8 mouse cellular contexts compared by ENCODE assay signal in genomic region chr19:56201738-56202480, GRCm38 (mm10).
DNase-seq lines count a peak whose midpoint lies in the region; ATAC-seq lines count a peak whose summit lies in the region.

No protein-coding gene starts in this region.

- 0 out of 2 replicates have a peak, but pooled peaks have one; percentile 38 for ATAC-seq in forebrain, embryonic 15.5 days (replicated peaks)
- peak; percentile 66; the same call in 1 of the 2 replicates for ATAC-seq in midbrain, embryonic 14.5 days (ENCODE audit: low FRiP score, low TSS enrichment)
- ATAC-seq in monocyte, adult 5-6 weeks (replicated peaks; ENCODE audit: insufficient number of reproducible peaks, low FRiP score, low TSS enrichment, poor library complexity, severe bottlenecking): no peak

- H3K27ac ChIP-seq in forebrain, embryonic 15.5 days (replicated peaks): no peak overlapping the region
- H3K27ac ChIP-seq in midbrain, embryonic 14.5 days (replicated peaks; ENCODE audit: low read depth, low read length): no peak overlapping the region

- H3K4me3 ChIP-seq in forebrain, embryonic 15.5 days: no peak overlapping the region
- no peak overlapping the region for H3K4me3 ChIP-seq in midbrain, embryonic 14.5 days (replicated peaks; ENCODE audit: low read depth, low read length)

- H3K36me3 ChIP-seq in forebrain, embryonic 15.5 days: no peaks in the 10 kb centered on the region
- no peaks in the 10 kb centered on the region for H3K36me3 ChIP-seq in midbrain, embryonic 14.5 days (ENCODE audit: control insufficient read depth, insufficient read depth, low read length)

- peak; percentile 4 to 9 for DNase-seq in cerebellum, postnatal 36 days
- no peak for DNase-seq in cerebellum, adult 11-12 months
- DNase-seq in 3134 (ENCODE audit: extremely low read depth, insufficient read length, low spot score) (peak; percentile 24), WW6 (ENCODE audit: low read depth, low spot score) (peak; percentile 13)
- DNase-seq in kidney, postnatal 14 days: peak; percentile 51
- peak; percentile 79 for DNase-seq in midbrain, embryonic 14.5 days

- H3K27me3 ChIP-seq in forebrain, embryonic 15.5 days: peaks cover 19% of the 10 kb centered on the region; the same call in 1 of the 2 replicates
- no peaks in the 10 kb centered on the region for H3K27me3 ChIP-seq in midbrain, embryonic 14.5 days (ENCODE audit: control insufficient read depth, insufficient read depth, low read length)

- H3K4me2 ChIP-seq in forebrain, embryonic 15.5 days (replicated peaks): no peak overlapping the region
- H3K4me2 ChIP-seq in midbrain, embryonic 14.5 days (ENCODE audit: low read length): no peak overlapping the region

- H3K9me3 ChIP-seq in forebrain, embryonic 15.5 days: no peaks in the 10 kb centered on the region
- H3K9me3 ChIP-seq in midbrain, embryonic 14.5 days (ENCODE audit: control insufficient read depth, low read length): no peaks in the 10 kb centered on the region

- H3K9ac ChIP-seq in forebrain, embryonic 15.5 days (replicated peaks): no peak overlapping the region
- no peak overlapping the region for H3K9ac ChIP-seq in midbrain, embryonic 14.5 days (replicated peaks; ENCODE audit: low read length)

- H3K4me1 ChIP-seq in forebrain, embryonic 15.5 days: no peaks in the 10 kb centered on the region
- H3K4me1 ChIP-seq in midbrain, embryonic 14.5 days (ENCODE audit: control insufficient read depth, insufficient read depth, low read length): no peaks in the 10 kb centered on the region
